Mouse (Mus musculus) embryonic fibroblast, embryonic 13.5 days (primary cell): Measurements from ENCODE around the gene Fbln1.

Source experiments
- CTCF ChIP-seq: IDR thresholded peaks from 2 replicates; pipeline ENCODE4 v1.5.1; 2011; ENCODE audit warnings: mild to moderate bottlenecking, control low read depth, low read length, moderate library complexity, borderline replicate concordance; ENCODE audit not compliant: insufficient read depth
- POLR2A ChIP-seq: IDR thresholded peaks from 2 replicates; pipeline ENCODE4 v1.6.1; 2011; ENCODE audit warnings: low read depth, mild to moderate bottlenecking, control low read depth, low read length, moderate library complexity

DNA sequence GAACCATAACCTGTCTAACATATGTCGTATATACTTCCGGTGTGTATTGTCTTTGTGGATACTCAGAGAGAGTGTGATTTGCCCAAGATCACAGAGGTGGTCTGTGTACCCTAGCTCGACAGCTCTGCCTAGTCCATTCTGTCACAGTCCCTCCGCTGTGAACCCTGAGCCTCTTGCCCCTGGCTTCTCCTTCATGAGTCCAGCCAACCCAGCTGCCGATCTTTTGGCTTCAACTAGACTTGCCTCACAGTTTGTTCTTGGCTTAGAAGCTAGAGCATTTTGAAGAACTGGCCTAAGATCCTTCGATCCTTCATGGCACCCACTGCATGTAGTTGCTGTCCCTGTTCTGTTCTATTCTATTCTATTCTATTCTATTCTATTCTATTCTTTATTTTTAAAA, 46.7 kb downstream of the Fbln1 start:
- TF ChIP-seq POLR2A (no peak), CTCF (no peak)
